Comparison of ENCODE assay signal across 8 mouse cellular contexts in genomic region chrX:72274659-72275371, GRCm38 (mm10). TPM values are rescaled to one million over a fixed set of nuclear protein-coding genes. Genes with fewer than 3 reads are reported as not detected.
A peak's percentile ranks its signal among the peaks of the same experiment; 100 is the strongest.
DNase-seq lines count a peak whose midpoint lies in the region; ATAC-seq and TF ChIP-seq lines count a peak whose summit lies in the region.

Gene Gabre, minus strand, starts transcription at chrX:72274803.

- WGBS in spleen, adult 2 months, result 29% methylated on average over 26 of the region's 36 CpGs
- WGBS in forebrain, embryonic 13.5 days, result 11% methylated on average over 20 of the region's 36 CpGs
- WGBS in limb, embryonic 12.5 days, result 24% methylated on average over 25 of the region's 36 CpGs
- 30% methylated on average over 22 of the region's 36 CpGs for WGBS in midbrain, embryonic 14.5 days

- no peak within 1 kb of the TSS; the same call in 1 of the 2 replicates for H3K27ac ChIP-seq in spleen, adult 2 months (ENCODE audit: insufficient read depth, low read length)
- H3K27ac ChIP-seq in forebrain, embryonic 13.5 days, result no peak within 1 kb of the TSS
- H3K27ac ChIP-seq in limb, embryonic 12.5 days, result no peak within 1 kb of the TSS
- H3K27ac ChIP-seq in midbrain, embryonic 14.5 days (replicated peaks; ENCODE audit: low read depth, low read length), result no peak within 1 kb of the TSS

- H3K4me1 ChIP-seq in spleen, adult 2 months (ENCODE audit: control insufficient read depth, insufficient read depth, insufficient read length), result no peaks in the 10 kb centered on the region
- H3K4me1 ChIP-seq in forebrain, embryonic 13.5 days, result no peaks in the 10 kb centered on the region
- no peaks in the 10 kb centered on the region for H3K4me1 ChIP-seq in limb, embryonic 12.5 days (replicated peaks)
- no peaks in the 10 kb centered on the region for H3K4me1 ChIP-seq in midbrain, embryonic 14.5 days (ENCODE audit: control insufficient read depth, insufficient read depth, low read length)

- TF ChIP-seq POLR2A in spleen, adult 2 months (IDR thresholded peaks at IDR 0.05; ENCODE audit: low read depth, low read length), result no peak

- no peaks in the 10 kb centered on the region for H3K36me3 ChIP-seq in spleen, adult 2 months (ENCODE audit: control insufficient read depth, insufficient read depth, low read length)
- H3K36me3 ChIP-seq in forebrain, embryonic 13.5 days (ENCODE audit: poor library complexity, severe bottlenecking), result no peaks in the 10 kb centered on the region
- H3K36me3 ChIP-seq in limb, embryonic 12.5 days, result 0 out of 2 replicates have a peak, but pooled peaks cover under 1% of the 10 kb centered on the region
- no peaks in the 10 kb centered on the region for H3K36me3 ChIP-seq in midbrain, embryonic 14.5 days (ENCODE audit: control insufficient read depth, insufficient read depth, low read length)

- peak within 1 kb of the TSS; percentile 43; the same call in 1 of the 2 replicates for H3K9ac ChIP-seq in forebrain, embryonic 13.5 days
- H3K9ac ChIP-seq in limb, embryonic 12.5 days (replicated peaks), result peak within 1 kb of the TSS; percentile 58
- no peak within 1 kb of the TSS; the same call in 1 of the 2 replicates for H3K9ac ChIP-seq in midbrain, embryonic 14.5 days (replicated peaks; ENCODE audit: low read length)

- ATAC-seq in forebrain, embryonic 13.5 days, result peak; percentile 93
- peak; percentile 87 for ATAC-seq in limb, embryonic 12.5 days (ENCODE audit: insufficient number of reproducible peaks, insufficient read depth, low FRiP score, low TSS enrichment, low read depth)
- peak; percentile 79 for ATAC-seq in midbrain, embryonic 14.5 days (ENCODE audit: low FRiP score, low TSS enrichment)

- H3K4me3 ChIP-seq in spleen, adult 2 months (ENCODE audit: extremely low read depth, insufficient read depth, insufficient read length), result peak within 1 kb of the TSS; percentile 27; the same call in 1 of the 2 replicates
- peak within 1 kb of the TSS; percentile 42 for H3K4me3 ChIP-seq in forebrain, embryonic 13.5 days
- H3K4me3 ChIP-seq in limb, embryonic 12.5 days (replicated peaks), result peak within 1 kb of the TSS; percentile 49
- peak within 1 kb of the TSS; percentile 40 for H3K4me3 ChIP-seq in midbrain, embryonic 14.5 days (replicated peaks; ENCODE audit: low read depth, low read length)

- H3K9me3 ChIP-seq in forebrain, embryonic 13.5 days (replicated peaks), result no peaks in the 10 kb centered on the region
- H3K9me3 ChIP-seq in limb, embryonic 12.5 days, result no peaks in the 10 kb centered on the region
- H3K9me3 ChIP-seq in midbrain, embryonic 14.5 days (ENCODE audit: control insufficient read depth, low read length), result no peaks in the 10 kb centered on the region

- DNase-seq in spleen, adult 2 months (ENCODE audit: low read depth in 1 of 2, low spot score in 2 of 2), result no peak
- no peak for DNase-seq in spleen, postnatal 36 days (ENCODE audit: low spot score in 2 of 2)
- DNase-seq in heart, postnatal 4 days, result peak; percentile 58
- DNase-seq in midbrain, embryonic 14.5 days, result peak; percentile 65
- peak; percentile 59 for DNase-seq in thymus, postnatal 4 days
- no peak for DNase-seq in spleen, adult 12 weeks (ENCODE audit: low spot score)

- no peaks in the 10 kb centered on the region for H3K27me3 ChIP-seq in spleen, adult 2 months (ENCODE audit: control insufficient read depth, insufficient read depth, low read length)
- no peaks in the 10 kb centered on the region for H3K27me3 ChIP-seq in forebrain, embryonic 13.5 days
- no peaks in the 10 kb centered on the region for H3K27me3 ChIP-seq in limb, embryonic 12.5 days
- no peaks in the 10 kb centered on the region for H3K27me3 ChIP-seq in midbrain, embryonic 14.5 days (ENCODE audit: control insufficient read depth, insufficient read depth, low read length)

- peak within 1 kb of the TSS; percentile 65 for H3K4me2 ChIP-seq in forebrain, embryonic 13.5 days
- peak within 1 kb of the TSS; percentile 64 for H3K4me2 ChIP-seq in limb, embryonic 12.5 days
- H3K4me2 ChIP-seq in midbrain, embryonic 14.5 days (ENCODE audit: low read length), result peak within 1 kb of the TSS; percentile 66

- TF ChIP-seq CTCF in spleen, adult 2 months (IDR thresholded peaks at IDR 0.05; ENCODE audit: extremely low read depth, insufficient read depth, insufficient read length, insufficient replicate concordance), result no peak

RNA-seq across cellular contexts. Expression of gene Gabre, which starts in this region (rescaled TPM):
- 0.88 and 1.3 TPM in 2 replicates for polyA plus RNA-seq in spleen, adult 2 months (2012; rRNA removed)
- 0.94 and 1.1 TPM in 2 replicates for polyA plus RNA-seq in forebrain, embryonic 13.5 days (2015; fragmentation: Nextera tagmentation; extraction: Ambion mirVana)
- total RNA-seq in heart, postnatal 4 days (2021), result 1 to 10 TPM in 1 of 2 experiments, under 1 TPM in 1; 0.88 to 1.1 TPM
- 3.8 and 4.3 TPM in 2 replicates for polyA plus RNA-seq in limb, embryonic 12.5 days (2016; fragmentation: Nextera tagmentation; extraction: Ambion mirVana)
- 0.55 and 0.59 TPM in 2 replicates for polyA plus RNA-seq in midbrain, embryonic 14.5 days (2014; fragmentation: Nextera tagmentation; extraction: Ambion mirVana)

Comparison
In these comparisons a context has a peak if more than half of its experiments do, and no peak if none do; other contexts are left out.
1. Peak in DNase-seq, ATAC-seq, H3K4me3 ChIP-seq and H3K4me2 ChIP-seq in midbrain, embryonic 14.5 days; RNA of the gene not detected or under 1 TPM.
2. DNase-seq: peak in heart, postnatal 4 days (single experiment) and thymus, postnatal 4 days (single experiment); none in spleen, adult 2 months (0 of 2), spleen, postnatal 36 days (0 of 2) and spleen, adult 12 weeks (single experiment).
3. Peak in every context shown above with its lines, with median percentiles within 50 percentile points of each other: H3K4me3 ChIP-seq, ATAC-seq and H3K4me2 ChIP-seq.